Mouse (Mus musculus) ZHBTc4 (cell line): ENCODE results near the gene Tm9sf2.
"Not testable (repeated sequence)": the region's sequence is repeated elsewhere in the genome, so short reads cannot be mapped to it uniquely, and the experiment has no call there.

Source experiments
- DNase-seq: peaks from one replicate; pipeline ENCODE4 v3.0.0-alpha.2; 2011; ENCODE audit warnings: low read depth, low spot score

The Tm9sf2 gene

DNA sequence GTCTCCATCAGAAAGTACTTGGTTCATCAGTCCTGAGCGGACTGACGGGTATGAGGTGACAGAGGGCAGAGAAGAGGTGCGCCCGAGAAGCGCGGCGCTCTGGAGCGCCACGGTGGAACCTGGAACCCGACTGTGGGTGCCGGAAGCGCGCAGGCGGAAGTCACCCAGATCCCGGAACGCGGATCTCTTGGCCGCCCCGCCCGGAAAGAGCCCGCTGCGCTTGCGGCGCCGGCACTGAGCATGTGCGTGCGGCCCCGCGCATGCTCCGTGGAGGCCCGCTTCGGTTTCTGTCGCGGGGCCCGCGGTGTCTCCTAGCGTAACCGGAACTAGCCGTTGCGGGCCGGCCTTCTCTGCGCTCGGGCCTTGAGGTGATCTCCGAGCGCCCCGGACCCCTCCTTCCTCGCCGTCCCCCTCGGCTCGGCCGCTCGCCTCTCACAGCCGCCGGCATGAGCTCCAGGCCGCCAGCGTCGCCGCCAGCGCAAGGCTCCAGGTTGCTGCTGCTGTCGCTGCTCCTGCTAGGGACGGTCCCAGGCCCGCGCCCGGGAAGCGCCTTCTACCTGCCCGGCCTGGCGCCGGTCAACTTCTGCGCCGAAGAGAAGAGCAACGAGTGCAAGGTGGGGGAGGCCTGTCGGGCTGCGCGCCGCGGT, at the start of gene Tm9sf2:
Gene Tm9sf2, plus strand, starts transcription at position 217 of the 647 bp plus-strand sequence.
- peak; percentile 96 for DNase-seq

DNA sequence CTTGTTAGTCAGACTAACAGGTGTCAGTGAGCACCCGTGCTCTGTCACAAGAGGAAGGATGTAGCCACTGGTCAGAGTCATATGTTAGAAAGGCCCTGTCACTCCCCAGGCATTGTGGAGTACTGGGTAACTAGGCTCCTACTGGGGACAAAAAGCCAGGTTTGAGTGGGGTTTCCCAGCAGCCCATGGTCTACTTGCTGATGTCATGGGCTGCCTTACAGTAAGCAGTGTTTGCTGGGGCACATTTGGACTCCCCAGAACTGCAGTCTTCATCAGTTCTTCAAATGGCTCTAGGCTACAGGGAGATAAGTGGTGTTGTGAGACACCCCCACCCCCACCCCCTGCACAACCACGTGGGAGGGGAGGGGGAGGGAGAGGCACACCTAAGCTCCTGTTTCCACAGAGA, 48.9 kb upstream of the Tm9sf2 start:
- no peak for DNase-seq

GRCm38 (mm10) chr14:122060642-122061041, 46.2 kb upstream of the Tm9sf2 start:
- DNase-seq: peak; percentile 88

DNA sequence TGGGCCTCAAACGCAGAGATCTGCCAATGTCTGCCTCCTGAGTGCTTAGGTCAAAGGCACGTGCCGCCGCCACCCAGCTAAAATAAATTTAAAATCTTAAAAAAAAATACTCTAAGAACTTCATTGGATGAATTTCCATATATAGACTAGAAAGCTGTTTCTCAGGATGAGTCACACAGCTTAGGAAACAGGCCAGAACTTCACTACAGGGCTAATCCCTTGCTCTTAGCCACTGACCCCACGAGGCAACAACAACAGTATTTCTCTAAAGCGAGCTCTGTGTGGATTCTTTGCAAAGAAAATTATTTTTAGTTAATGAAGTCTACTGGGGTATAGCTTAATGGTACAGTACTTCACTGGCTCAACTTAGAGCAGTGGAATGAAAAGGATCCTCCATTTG, 45.5 kb upstream of the Tm9sf2 start:
- no peak for DNase-seq

- DNase-seq: no peak
Measured at GRCm38 (mm10) chr14:122062411-122063090, 44.3 kb upstream of the Tm9sf2 start.

DNA sequence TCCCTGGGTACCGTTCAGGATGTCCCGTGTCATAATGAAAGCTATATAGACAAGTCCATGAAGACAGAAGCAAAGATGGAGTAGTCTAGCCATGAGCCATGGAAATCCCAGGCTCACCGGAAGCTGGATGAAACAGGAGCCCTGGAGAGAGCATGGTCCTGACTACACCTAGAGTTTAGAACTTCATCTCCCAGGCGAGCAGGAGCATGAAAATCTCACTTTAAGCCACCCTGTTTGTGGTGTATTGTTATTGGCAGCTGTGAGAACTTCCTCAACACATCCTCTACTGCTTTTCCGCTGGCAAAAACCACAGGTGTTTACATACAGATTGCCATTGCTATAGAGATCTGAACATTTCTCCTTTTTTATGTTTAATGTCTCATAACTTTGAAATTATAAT, 43.2 kb upstream of the Tm9sf2 start:
- no peak for DNase-seq

DNA sequence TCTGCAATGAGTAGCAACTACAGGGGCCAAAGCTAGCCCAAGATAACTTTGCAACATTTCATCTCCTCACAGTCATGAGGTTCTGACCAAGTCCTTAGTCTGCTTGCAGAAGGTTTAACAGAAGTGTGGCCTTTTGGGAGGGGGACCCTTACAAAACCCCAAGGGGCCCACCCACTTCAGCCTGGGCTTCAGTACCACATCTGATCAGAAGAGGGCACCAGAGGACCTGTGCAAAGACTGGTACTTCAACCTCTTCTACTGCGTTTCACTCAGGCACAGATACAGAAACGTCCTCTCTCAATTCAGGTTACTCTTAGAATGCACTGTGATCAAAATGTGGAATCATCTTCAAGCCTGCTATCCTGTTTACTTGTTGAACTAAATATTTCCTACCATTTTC, 42.3 kb upstream of the Tm9sf2 start:
- DNase-seq: peak; percentile 80

- no peak for DNase-seq
Measured at GRCm38 (mm10) chr14:122066243-122066642, 40.6 kb upstream of the Tm9sf2 start.

DNA sequence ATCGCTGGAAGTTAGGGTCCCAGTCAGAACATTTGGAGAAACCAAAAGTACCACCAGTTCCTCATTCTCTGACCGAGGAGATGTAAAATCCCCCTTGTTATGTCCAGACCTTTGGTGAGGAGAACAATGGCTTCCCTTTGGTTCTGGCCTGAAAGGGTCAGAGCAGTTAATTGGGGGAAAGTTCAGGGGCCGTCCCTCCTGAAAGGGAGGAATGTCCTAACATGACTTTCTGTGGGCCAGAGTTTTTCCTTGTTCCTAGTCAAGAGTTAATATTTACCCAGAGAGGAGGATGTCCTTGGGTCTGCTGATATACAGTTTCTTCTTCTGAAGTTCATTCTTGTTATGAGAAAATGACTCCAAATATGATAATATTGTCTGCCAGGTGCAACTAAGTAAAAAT, 38.8 kb upstream of the Tm9sf2 start:
- not testable (repeated sequence) for DNase-seq

DNA sequence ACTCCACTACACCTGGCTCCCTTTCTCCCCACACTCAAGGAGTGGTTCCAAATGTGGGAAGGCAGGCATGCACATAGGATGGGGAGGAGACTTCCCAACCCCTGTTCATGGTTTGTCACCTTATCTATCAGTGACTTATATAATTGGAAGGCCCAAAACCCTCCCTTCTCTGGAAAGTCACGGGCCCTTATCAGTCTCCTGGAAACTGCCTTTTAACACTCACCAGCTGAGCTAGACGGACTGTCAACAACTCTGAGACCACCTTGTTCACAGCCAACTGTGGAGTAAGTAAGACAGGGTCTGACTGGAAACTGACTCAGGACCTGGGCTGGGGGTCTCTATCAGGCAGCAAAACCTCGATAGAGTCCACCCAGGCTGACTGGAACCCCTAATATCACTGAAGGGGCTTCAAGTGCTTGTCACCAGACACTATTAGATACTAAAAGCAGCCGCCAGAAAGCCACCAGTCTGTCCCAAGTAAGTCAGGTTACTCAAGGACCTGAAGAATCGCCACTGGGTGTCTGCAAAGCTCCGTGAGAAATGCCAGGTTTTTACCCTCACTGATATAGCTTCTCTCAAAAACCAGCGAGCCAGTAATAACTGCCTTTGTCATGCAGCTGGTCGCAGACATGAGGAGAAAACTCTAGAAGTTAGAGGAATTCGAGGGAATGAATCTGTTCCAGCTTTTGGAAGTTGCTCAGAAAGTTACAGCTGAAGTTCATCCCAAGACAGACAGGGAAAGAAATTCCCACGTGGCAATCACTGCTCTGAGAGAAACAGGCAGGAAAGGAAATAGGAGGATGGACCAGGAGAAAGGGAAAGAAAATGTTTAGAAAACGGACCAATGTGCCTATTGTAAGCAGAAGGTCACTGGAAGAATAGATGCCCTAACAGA, 37.8 kb upstream of the Tm9sf2 start:
- DNase-seq: no peak

- no peak for DNase-seq
Measured at GRCm38 (mm10) chr14:122069948-122070347, 36.9 kb upstream of the Tm9sf2 start.

DNA sequence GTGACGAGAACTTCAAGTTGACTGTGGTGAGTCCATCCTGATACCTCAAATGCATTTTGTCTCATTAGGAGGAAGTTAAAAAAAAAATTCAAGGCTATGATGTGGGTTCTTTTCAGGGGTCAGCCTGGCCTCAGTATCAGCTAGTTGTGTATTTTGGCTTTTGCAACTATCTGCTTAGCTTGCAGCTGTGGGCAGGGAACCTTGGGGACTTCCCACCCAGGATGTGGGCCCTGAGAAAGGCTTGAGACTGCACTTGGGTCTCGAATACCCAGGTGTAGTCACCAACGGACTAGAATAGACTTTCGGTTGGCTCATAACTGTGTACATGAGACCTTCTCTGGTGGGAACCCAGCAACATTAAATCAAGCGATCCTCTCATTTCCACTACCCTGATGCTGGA, 33.4 kb upstream of the Tm9sf2 start:
- no peak for DNase-seq

- DNase-seq: no peak
Measured at GRCm38 (mm10) chr14:122074360-122074759, 32.5 kb upstream of the Tm9sf2 start.

GRCm38 (mm10) chr14:122075485-122076200, 31.2 kb upstream of the Tm9sf2 start:
- peak; percentile 54 for DNase-seq

DNA sequence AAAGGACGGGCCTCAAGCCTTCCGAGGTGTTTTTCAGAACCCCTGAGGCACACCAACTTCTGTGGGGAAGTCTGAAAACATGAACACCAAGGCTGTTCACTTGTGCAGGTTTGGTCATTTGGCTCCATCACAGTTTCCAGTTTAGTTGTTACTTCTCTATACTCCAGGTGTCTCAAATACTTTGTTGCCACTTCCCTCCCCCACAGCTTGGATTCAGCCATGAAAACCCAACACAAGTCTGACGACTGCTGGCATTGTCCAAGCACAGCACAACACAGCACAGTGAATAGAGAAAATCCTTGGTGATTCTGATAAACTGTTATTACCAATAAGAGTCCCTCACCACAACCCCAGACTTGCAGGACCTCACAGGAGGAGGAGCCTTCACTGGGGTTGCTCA, 29.8 kb upstream of the Tm9sf2 start:
- DNase-seq: no peak

- peak; percentile 80 for DNase-seq
Measured at GRCm38 (mm10) chr14:122079428-122079827, 27.4 kb upstream of the Tm9sf2 start.

GRCm38 (mm10) chr14:122079921-122080320, 26.9 kb upstream of the Tm9sf2 start:
- DNase-seq: peak; percentile 74

DNA sequence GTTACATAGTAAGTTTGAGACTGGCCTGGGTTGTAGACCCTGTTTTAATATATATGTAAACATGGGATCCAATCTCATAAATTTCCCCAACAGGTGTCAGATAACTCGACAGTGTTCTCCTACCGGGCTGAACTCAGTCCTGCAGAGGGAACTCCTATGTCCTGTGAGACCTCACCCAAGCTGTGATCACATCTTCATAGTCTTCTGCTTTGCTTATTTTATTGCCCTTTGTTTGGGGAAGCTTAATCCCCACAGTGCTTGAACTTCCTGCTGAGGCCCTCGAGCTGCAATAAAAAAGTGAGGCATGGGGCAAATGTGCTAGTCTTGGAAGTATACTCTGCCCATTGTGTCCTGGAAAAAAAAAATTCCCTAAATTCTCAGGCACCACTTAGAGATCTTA, 25.5 kb upstream of the Tm9sf2 start:
- DNase-seq: no peak

DNA sequence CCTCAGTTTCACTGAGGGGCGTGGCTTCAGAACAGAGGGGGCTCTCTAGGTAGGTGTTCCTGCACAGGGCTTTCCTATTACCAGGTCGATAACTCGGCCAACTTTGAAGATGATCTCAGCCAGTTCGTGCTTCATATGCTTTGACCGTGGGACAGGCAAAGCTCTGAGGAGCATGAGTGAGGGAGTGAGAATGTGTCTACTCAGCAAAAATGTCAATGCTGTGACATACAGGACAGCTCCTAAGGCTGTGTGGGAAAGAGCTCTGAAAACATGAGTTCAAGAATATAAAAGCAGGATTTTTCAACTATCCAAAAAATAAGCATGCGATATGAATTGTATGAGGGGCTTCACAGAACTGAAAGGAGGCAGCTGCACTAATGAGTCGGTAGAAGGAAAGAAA, 23.3 kb upstream of the Tm9sf2 start:
- DNase-seq: no peak

GRCm38 (mm10) chr14:122087956-122088355, 18.9 kb upstream of the Tm9sf2 start:
- DNase-seq: no peak

- no peak for DNase-seq
Measured at GRCm38 (mm10) chr14:122092363-122092762, 14.5 kb upstream of the Tm9sf2 start.

DNA sequence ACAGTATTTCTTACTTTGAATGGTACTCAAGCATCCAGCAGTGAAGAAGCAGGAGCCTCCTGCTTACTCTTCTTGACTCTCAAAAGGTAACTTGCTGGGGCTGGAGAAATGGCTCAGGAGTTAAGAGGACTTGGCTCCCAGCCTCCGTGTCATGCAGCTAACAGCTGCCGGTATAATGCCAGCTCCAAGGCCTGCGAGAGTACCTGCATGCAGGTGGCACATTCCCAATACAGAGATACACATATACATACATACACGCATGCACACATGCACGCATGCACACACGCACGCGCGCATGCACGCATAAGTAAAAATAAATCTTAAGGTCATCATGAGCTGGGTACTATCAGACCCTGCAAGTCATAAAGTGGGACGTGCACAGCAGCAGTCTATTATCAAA, 10.5 kb upstream of the Tm9sf2 start:
- no peak for DNase-seq
